8 mouse cellular contexts compared by ENCODE assay signal in the genomic region with DNA sequence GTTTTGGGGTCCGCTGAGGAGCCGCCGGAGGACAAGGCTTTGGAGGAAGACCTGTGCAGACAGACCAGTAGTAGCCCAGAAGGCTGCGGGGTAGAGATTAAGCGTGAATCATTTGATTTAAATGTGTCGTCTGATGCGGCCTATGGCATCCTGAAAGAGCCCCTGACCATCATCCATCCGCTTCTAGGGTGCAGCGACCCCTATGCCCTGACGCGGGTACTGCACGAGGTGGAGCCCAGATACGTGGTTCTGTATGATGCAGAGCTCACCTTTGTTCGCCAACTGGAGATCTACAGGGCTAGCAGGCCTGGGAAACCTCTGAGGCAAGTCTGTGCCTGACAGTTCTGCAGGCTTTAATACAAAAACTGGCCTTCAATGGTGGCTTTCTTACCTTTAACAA. TPM values are rescaled to one million over a fixed set of nuclear protein-coding genes. Genes with fewer than 3 reads are reported as not detected.
DNase-seq lines count a peak whose midpoint lies in the region; ATAC-seq and TF ChIP-seq lines count a peak whose summit lies in the region.

No protein-coding gene starts in this region.

- DNase-seq in cerebellum, adult 8-10 months = peak; percentile 34
- no peak for DNase-seq in cerebellum, adult 9-11 months
- DNase-seq in left cerebral cortex, adult 2 months (ENCODE audit: extremely low spot score in 1 of 2, low spot score in 2 of 2) = no peak
- no peak for DNase-seq in left cerebral cortex, adult 9 months (ENCODE audit: low spot score in 2 of 2)
- DNase-seq in T-cell, adult 2 months (ENCODE audit: low spot score) = peak; percentile 11
- peak; percentile 74 for DNase-seq in limb, embryonic 11.5 days (ENCODE audit: low spot score)

- ATAC-seq in limb, embryonic 11.5 days (ENCODE audit: insufficient number of reproducible peaks, low FRiP score, low TSS enrichment, low read depth) = no peak
- no peak for ATAC-seq in frontal cortex, adult (ENCODE audit: low TSS enrichment)

- peak; percentile 29; the same call in 1 of the 2 replicates for TF ChIP-seq POLR2A in testis, adult 2 months (IDR thresholded peaks at IDR 0.05; ENCODE audit: control insufficient read depth, low read depth, low read length)

- H3K9ac ChIP-seq in limb, embryonic 11.5 days (ENCODE audit: low read length) = no peak overlapping the region

- no peaks in the 10 kb centered on the region; the same call in 1 of the 2 replicates for H3K9me3 ChIP-seq in limb, embryonic 11.5 days (ENCODE audit: control insufficient read depth, low read length)

- H3K4me3 ChIP-seq in left cerebral cortex, adult 2 months = no peak overlapping the region
- H3K4me3 ChIP-seq in limb, embryonic 11.5 days (ENCODE audit: low read depth, low read length) = no peak overlapping the region
- H3K4me3 ChIP-seq in testis, adult 2 months (ENCODE audit: control insufficient read depth, low read depth, low read length) = peak overlapping the region; percentile 82

- no peaks in the 10 kb centered on the region for H3K4me1 ChIP-seq in limb, embryonic 11.5 days (ENCODE audit: control insufficient read depth, insufficient read depth, low read length)
- peaks cover 2% of the 10 kb centered on the region; the same call in 1 of the 2 replicates for H3K4me1 ChIP-seq in testis, adult 2 months (ENCODE audit: control insufficient read depth, insufficient read depth, low read length)

- peaks cover 2% of the 10 kb centered on the region; the same call in 1 of the 2 replicates for H3K36me3 ChIP-seq in limb, embryonic 11.5 days (ENCODE audit: control insufficient read depth, insufficient read depth, low read length)
- H3K36me3 ChIP-seq in testis, adult 2 months (ENCODE audit: control insufficient read depth, insufficient read depth, low read length) = peaks cover 7% of the 10 kb centered on the region

- H3K27me3 ChIP-seq in limb, embryonic 11.5 days (ENCODE audit: control insufficient read depth, insufficient read depth, low read length) = no peaks in the 10 kb centered on the region
- H3K27me3 ChIP-seq in testis, adult 2 months (ENCODE audit: control insufficient read depth, insufficient read depth, low read length) = no peaks in the 10 kb centered on the region

- no peak overlapping the region for H3K4me2 ChIP-seq in limb, embryonic 11.5 days (ENCODE audit: low read depth, severe bottlenecking)

- H3K27ac ChIP-seq in left cerebral cortex, adult 2 months = no peak overlapping the region
- H3K27ac ChIP-seq in limb, embryonic 11.5 days (replicated peaks; ENCODE audit: low read depth, low read length) = no peak overlapping the region
- H3K27ac ChIP-seq in testis, adult 2 months (ENCODE audit: control insufficient read depth, insufficient read depth, low read depth, low read length) = peak overlapping the region; percentile 49; the same call in 1 of the 2 replicates

- WGBS in limb, embryonic 11.5 days = 44% methylated on average over 14 of the region's 14 CpGs

- intact Hi-C loops in left cerebral cortex, adult 2 months (cut with DNase I) = loop anchor here (5.0 kb wide), 1 partner anchor 267 kb away; no protein-coding TSS in a partner anchor

- TF ChIP-seq CTCF in left cerebral cortex, adult 2 months (IDR thresholded peaks at IDR 0.05) = peak; percentile 68
- peak; percentile 92; the same call in 1 of the 2 replicates for TF ChIP-seq CTCF in testis, adult 2 months (IDR thresholded peaks at IDR 0.05; ENCODE audit: control insufficient read depth, insufficient read depth, insufficient replicate concordance, low read depth, low read length)

RNA-seq across cellular contexts. Expression of gene Ercc4, which starts 20.9 kb away (rescaled TPM):
- 10 to 100 TPM; 21.3 to 25.8 TPM for total RNA-seq in left cerebral cortex, adult 2 months (2021)
- 12.6 and 13.1 TPM in 2 replicates for polyA plus RNA-seq in limb, embryonic 11.5 days (2014; fragmentation: Nextera tagmentation; extraction: Ambion mirVana)
- polyA plus RNA-seq in testis, adult 2 months (2012; rRNA removed) = 30.7 and 33.8 TPM in 2 replicates

Comparison
In these comparisons a context has a peak if more than half of its experiments do, and no peak if none do; other contexts are left out.
1. DNase-seq: peak in cerebellum, adult 8-10 months (single experiment), T-cell, adult 2 months (single experiment) and limb, embryonic 11.5 days (single experiment); none in cerebellum, adult 9-11 months (single experiment), left cerebral cortex, adult 2 months (0 of 2) and left cerebral cortex, adult 9 months (0 of 2).